Mouse (Mus musculus): ENCODE data around the gene Shc3. TPM values are rescaled to one million over a fixed set of nuclear protein-coding genes. Genes with fewer than 3 reads are reported as not detected.

Gene Shc3
- polyA plus RNA-seq, 1 experiment = 0.25 TPM

GRCm38 (mm10) chr13:51418268-51418941, 150.8 kb downstream of the Shc3 start:
- H3K27ac ChIP-seq (ENCODE audit: insufficient read depth, low read length) = no peak overlapping the region

GRCm38 (mm10) chr13:51417796-51418195, 151.4 kb downstream of the Shc3 start:
- Histone ChIP-seq H3K4me1 (ENCODE audit: control insufficient read depth, insufficient read depth, low read length) (no peaks in the 10 kb centered on the region), H3K4me3 (ENCODE audit: low read depth, low read length) (no peak overlapping the region), H3K9me3 (replicated peaks; ENCODE audit: control insufficient read depth, insufficient read depth, low read length, poor library complexity, severe bottlenecking) (no peaks in the 10 kb centered on the region), H3K27me3 (ENCODE audit: control insufficient read depth, insufficient read depth, low read length, poor library complexity, severe bottlenecking) (no peaks in the 10 kb centered on the region), H3K36me3 (ENCODE audit: control insufficient read depth, insufficient read depth, low read length, poor library complexity, severe bottlenecking) (no peaks in the 10 kb centered on the region), H3K9ac (ENCODE audit: low read depth, poor library complexity, severe bottlenecking) (no peak overlapping the region), H3K27ac (ENCODE audit: insufficient read depth, low read length) (no peak overlapping the region)
- TF ChIP-seq EP300 (IDR thresholded peaks at IDR 0.05; ENCODE audit: insufficient read depth, low read depth, low read length) (no peak), POLR2A (IDR thresholded peaks at IDR 0.05; ENCODE audit: insufficient read depth, low read length) (no peak), CTCF (IDR thresholded peaks at IDR 0.05; ENCODE audit: low read depth, low read length) (no peak)

More at GRCm38 (mm10) chr13:51418268-51418941, 150.8 kb downstream of the Shc3 start:
- Histone ChIP-seq H3K27me3 (ENCODE audit: control insufficient read depth, insufficient read depth, low read length, poor library complexity, severe bottlenecking) (no peaks in the 10 kb centered on the region), H3K9me3 (replicated peaks; ENCODE audit: control insufficient read depth, insufficient read depth, low read length, poor library complexity, severe bottlenecking) (no peaks in the 10 kb centered on the region), H3K4me3 (ENCODE audit: low read depth, low read length) (peak overlapping the region; percentile 9), H3K36me3 (ENCODE audit: control insufficient read depth, insufficient read depth, low read length, poor library complexity, severe bottlenecking) (no peaks in the 10 kb centered on the region), H3K4me1 (ENCODE audit: control insufficient read depth, insufficient read depth, low read length) (no peaks in the 10 kb centered on the region), H3K9ac (ENCODE audit: low read depth, poor library complexity, severe bottlenecking) (no peak overlapping the region)
- peak; percentile 50; the same call in 1 of the 2 replicates for TF ChIP-seq EP300 (IDR thresholded peaks at IDR 0.05; ENCODE audit: insufficient read depth, low read depth, low read length)
- TF ChIP-seq CTCF (IDR thresholded peaks at IDR 0.05; ENCODE audit: low read depth, low read length) = peak; percentile 94
- TF ChIP-seq POLR2A (IDR thresholded peaks at IDR 0.05; ENCODE audit: insufficient read depth, low read length) = no peak

- TF ChIP-seq EP300 (IDR thresholded peaks at IDR 0.05; ENCODE audit: insufficient read depth, low read depth, low read length) (no peak), POLR2A (IDR thresholded peaks at IDR 0.05; ENCODE audit: insufficient read depth, low read length) (no peak), CTCF (IDR thresholded peaks at IDR 0.05; ENCODE audit: low read depth, low read length) (no peak)
- Histone ChIP-seq H3K36me3 (ENCODE audit: control insufficient read depth, insufficient read depth, low read length, poor library complexity, severe bottlenecking) (no peaks in the 10 kb centered on the region), H3K27ac (ENCODE audit: insufficient read depth, low read length) (no peak overlapping the region), H3K9me3 (replicated peaks; ENCODE audit: control insufficient read depth, insufficient read depth, low read length, poor library complexity, severe bottlenecking) (no peaks in the 10 kb centered on the region), H3K27me3 (ENCODE audit: control insufficient read depth, insufficient read depth, low read length, poor library complexity, severe bottlenecking) (no peaks in the 10 kb centered on the region), H3K4me1 (ENCODE audit: control insufficient read depth, insufficient read depth, low read length) (no peaks in the 10 kb centered on the region), H3K4me3 (ENCODE audit: low read depth, low read length) (no peak overlapping the region), H3K9ac (ENCODE audit: low read depth, poor library complexity, severe bottlenecking) (no peak overlapping the region)
Measured at GRCm38 (mm10) chr13:51416727-51417126, 152.5 kb downstream of the Shc3 start.

GRCm38 (mm10) chr13:51413461-51413860, 155.8 kb downstream of the Shc3 start:
- no peaks in the 10 kb centered on the region for H3K36me3 ChIP-seq (ENCODE audit: control insufficient read depth, insufficient read depth, low read length, poor library complexity, severe bottlenecking)

GRCm38 (mm10) chr13:51411696-51412430, 157.4 kb downstream of the Shc3 start:
- no peak overlapping the region for H3K9ac ChIP-seq (ENCODE audit: low read depth, poor library complexity, severe bottlenecking)
- no peak overlapping the region for H3K4me3 ChIP-seq (ENCODE audit: low read depth, low read length)
- no peaks in the 10 kb centered on the region for H3K36me3 ChIP-seq (ENCODE audit: control insufficient read depth, insufficient read depth, low read length, poor library complexity, severe bottlenecking)
- no peaks in the 10 kb centered on the region for H3K4me1 ChIP-seq (ENCODE audit: control insufficient read depth, insufficient read depth, low read length)
- no peak overlapping the region for H3K27ac ChIP-seq (ENCODE audit: insufficient read depth, low read length)
- TF ChIP-seq CTCF (IDR thresholded peaks at IDR 0.05; ENCODE audit: low read depth, low read length) = no peak
- no peak for TF ChIP-seq POLR2A (IDR thresholded peaks at IDR 0.05; ENCODE audit: insufficient read depth, low read length)
- TF ChIP-seq EP300 (IDR thresholded peaks at IDR 0.05; ENCODE audit: insufficient read depth, low read depth, low read length) = no peak
- H3K9me3 ChIP-seq (replicated peaks; ENCODE audit: control insufficient read depth, insufficient read depth, low read length, poor library complexity, severe bottlenecking) = no peaks in the 10 kb centered on the region
- no peaks in the 10 kb centered on the region for H3K27me3 ChIP-seq (ENCODE audit: control insufficient read depth, insufficient read depth, low read length, poor library complexity, severe bottlenecking)

More at GRCm38 (mm10) chr13:51413461-51413860, 155.8 kb downstream of the Shc3 start:
- no peaks in the 10 kb centered on the region for H3K4me1 ChIP-seq (ENCODE audit: control insufficient read depth, insufficient read depth, low read length)
- no peak overlapping the region for H3K4me3 ChIP-seq (ENCODE audit: low read depth, low read length)
- H3K9ac ChIP-seq (ENCODE audit: low read depth, poor library complexity, severe bottlenecking) = no peak overlapping the region
- peak; percentile 64 for TF ChIP-seq CTCF (IDR thresholded peaks at IDR 0.05; ENCODE audit: low read depth, low read length)
- TF ChIP-seq EP300 (IDR thresholded peaks at IDR 0.05; ENCODE audit: insufficient read depth, low read depth, low read length) = no peak
- no peak overlapping the region for H3K27ac ChIP-seq (ENCODE audit: insufficient read depth, low read length)
- no peaks in the 10 kb centered on the region for H3K9me3 ChIP-seq (replicated peaks; ENCODE audit: control insufficient read depth, insufficient read depth, low read length, poor library complexity, severe bottlenecking)
- no peaks in the 10 kb centered on the region for H3K27me3 ChIP-seq (ENCODE audit: control insufficient read depth, insufficient read depth, low read length, poor library complexity, severe bottlenecking)

- no peaks in the 10 kb centered on the region for H3K9me3 ChIP-seq (replicated peaks; ENCODE audit: control insufficient read depth, insufficient read depth, low read length, poor library complexity, severe bottlenecking)
- H3K4me1 ChIP-seq (ENCODE audit: control insufficient read depth, insufficient read depth, low read length) = no peaks in the 10 kb centered on the region
- H3K9ac ChIP-seq (ENCODE audit: low read depth, poor library complexity, severe bottlenecking) = no peak overlapping the region
- TF ChIP-seq CTCF (IDR thresholded peaks at IDR 0.05; ENCODE audit: low read depth, low read length) = no peak
- TF ChIP-seq EP300 (IDR thresholded peaks at IDR 0.05; ENCODE audit: insufficient read depth, low read depth, low read length) = no peak
- TF ChIP-seq POLR2A (IDR thresholded peaks at IDR 0.05; ENCODE audit: insufficient read depth, low read length) = no peak
- no peak overlapping the region for H3K4me3 ChIP-seq (ENCODE audit: low read depth, low read length)
- no peaks in the 10 kb centered on the region for H3K27me3 ChIP-seq (ENCODE audit: control insufficient read depth, insufficient read depth, low read length, poor library complexity, severe bottlenecking)
- H3K27ac ChIP-seq (ENCODE audit: insufficient read depth, low read length) = no peak overlapping the region
- H3K36me3 ChIP-seq (ENCODE audit: control insufficient read depth, insufficient read depth, low read length, poor library complexity, severe bottlenecking) = no peaks in the 10 kb centered on the region
Measured at GRCm38 (mm10) chr13:51411243-51411642, 158.0 kb downstream of the Shc3 start.

Measured in ES-Bruce4 (cell line).